Mouse (Mus musculus): Measurements from ENCODE around the gene Pi16. TPM values are rescaled to one million over a fixed set of nuclear protein-coding genes. Genes with fewer than 3 reads are reported as not detected.

Gene Pi16
- polyA plus RNA-seq, 1 experiment from 2014 or later: 0.32 TPM

DNA sequence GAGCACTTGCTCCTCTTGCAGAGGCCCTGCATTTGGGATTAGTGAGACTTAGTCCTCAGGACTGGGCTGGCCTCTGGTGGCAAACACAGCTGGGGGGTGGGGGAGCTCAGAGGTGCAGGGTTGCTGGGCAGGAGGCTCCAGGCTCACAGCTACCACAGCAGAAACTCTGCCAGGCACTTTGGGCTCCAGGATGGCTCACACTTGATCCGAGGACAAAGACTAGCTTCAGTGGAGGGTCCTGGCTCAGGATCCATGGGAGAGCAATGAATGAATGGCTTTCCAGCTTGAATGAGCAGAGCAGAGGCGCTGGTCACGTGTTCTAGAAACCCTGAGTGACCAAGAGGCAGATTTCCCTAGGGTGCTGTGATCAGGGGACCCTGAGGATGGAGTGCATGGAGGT lies 41.4 kb downstream of the Pi16 start:
- no peak for ATAC-seq (replicated peaks; ENCODE audit: insufficient number of reproducible peaks, low FRiP score, low TSS enrichment, low read depth)
- Histone ChIP-seq H3K27ac (replicated peaks; ENCODE audit: low read depth, low read length) (no peak overlapping the region), H3K4me2 (ENCODE audit: low read depth, low read length) (no peak overlapping the region), H3K4me3 (ENCODE audit: low read depth, low read length) (no peak overlapping the region), H3K9me3 (replicated peaks; ENCODE audit: control insufficient read depth, low read length) (no peaks in the 10 kb centered on the region), H3K36me3 (replicated peaks; ENCODE audit: control insufficient read depth, insufficient read depth, low read depth, low read length) (no peaks in the 10 kb centered on the region), H3K27me3 (ENCODE audit: control insufficient read depth, insufficient read depth, low read length) (no peaks in the 10 kb centered on the region), H3K4me1 (ENCODE audit: control insufficient read depth, insufficient read depth, low read length) (peaks cover 8% of the 10 kb centered on the region), H3K9ac (replicated peaks; ENCODE audit: low read length) (no peak overlapping the region)
- no peak for DNase-seq (ENCODE audit: low spot score)
- 50% methylated on average over 3 of the region's 3 CpGs for WGBS

DNA sequence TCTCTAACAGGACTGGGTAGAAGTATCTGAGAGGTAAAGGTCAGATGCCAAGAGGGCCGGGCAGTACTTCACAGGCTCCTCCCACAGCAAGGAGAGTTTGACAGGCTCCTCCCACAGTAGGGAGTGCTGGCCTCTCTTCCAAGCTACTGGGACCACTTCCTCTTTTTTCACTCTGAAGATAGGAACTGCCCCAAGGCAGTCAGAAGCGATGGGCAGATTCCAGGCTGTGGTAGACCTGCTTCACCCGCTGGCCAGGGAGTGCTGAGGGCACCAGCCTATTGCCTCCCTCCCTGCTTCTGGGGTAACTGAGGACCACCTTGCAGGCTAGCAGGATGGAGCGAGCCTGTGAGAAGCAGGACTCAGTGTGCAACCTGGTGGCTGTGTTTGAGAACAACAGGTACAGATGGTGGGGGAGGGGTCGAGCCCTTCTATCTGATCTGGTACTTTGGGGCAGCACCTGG lies 43.3 kb downstream of the Pi16 start, which contains the start of gene Fgd2:
Gene Fgd2 (plus strand): TSS at position 154 of the 461 bp plus-strand sequence.
- DNase-seq (ENCODE audit: low spot score): no peak

DNA sequence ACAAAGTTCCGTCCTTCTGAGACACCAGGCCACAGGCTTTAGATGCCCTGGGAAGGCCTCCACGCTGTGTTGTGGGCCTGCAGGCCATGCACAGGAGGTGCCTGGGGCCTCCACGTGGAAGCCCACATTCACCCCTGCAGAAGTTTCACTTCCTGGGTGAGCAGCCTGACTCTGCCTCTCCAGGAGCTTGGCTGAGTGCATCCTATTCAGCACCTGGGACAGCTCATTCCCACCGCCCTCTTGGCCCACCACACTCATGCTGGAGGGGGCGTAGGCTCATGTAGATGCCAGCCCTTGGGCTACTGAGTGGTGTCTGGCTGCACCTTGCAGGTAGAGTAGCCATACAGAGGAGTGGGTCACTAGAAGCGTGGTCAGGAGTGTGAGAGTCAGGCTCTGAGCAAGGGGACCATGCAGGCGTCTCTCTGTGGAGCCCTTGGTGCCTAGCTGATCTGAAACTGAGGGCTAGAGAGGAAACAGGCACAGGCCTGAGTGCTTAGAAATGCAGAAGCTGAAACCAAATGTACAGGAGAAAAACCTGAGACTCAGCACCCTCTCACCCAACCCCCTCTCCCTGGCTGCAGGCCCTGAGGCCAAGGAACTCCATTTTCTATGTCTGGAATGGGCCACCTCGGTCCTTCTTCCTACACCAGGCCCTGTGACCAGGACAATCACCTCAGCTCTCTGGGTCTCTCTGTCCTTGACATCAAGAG lies 44.7 kb downstream of the Pi16 start:
- H3K4me3 ChIP-seq (ENCODE audit: low read depth, low read length): no peak overlapping the region
- no peaks in the 10 kb centered on the region for H3K36me3 ChIP-seq (replicated peaks; ENCODE audit: control insufficient read depth, insufficient read depth, low read depth, low read length)
- no peak overlapping the region for H3K4me2 ChIP-seq (ENCODE audit: low read depth, low read length)
- H3K9me3 ChIP-seq (replicated peaks; ENCODE audit: control insufficient read depth, low read length): no peaks in the 10 kb centered on the region
- no peaks in the 10 kb centered on the region for H3K27me3 ChIP-seq (ENCODE audit: control insufficient read depth, insufficient read depth, low read length)
- ATAC-seq (replicated peaks; ENCODE audit: insufficient number of reproducible peaks, low FRiP score, low TSS enrichment, low read depth) (no peak), DNase-seq (ENCODE audit: low spot score) (peak; percentile 63)
- H3K9ac ChIP-seq (replicated peaks; ENCODE audit: low read length): no peak overlapping the region
- H3K4me1 ChIP-seq (ENCODE audit: control insufficient read depth, insufficient read depth, low read length): no peaks in the 10 kb centered on the region
- no peak overlapping the region for H3K27ac ChIP-seq (replicated peaks; ENCODE audit: low read depth, low read length)
- WGBS: 60% methylated on average over 8 of the region's 8 CpGs

More for the DNA sequence above, 43.3 kb downstream of the Pi16 start, which contains the start of gene Fgd2:
- no peak within 1 kb of the TSS for H3K4me2 ChIP-seq (ENCODE audit: low read depth, low read length)
- H3K27me3 ChIP-seq (ENCODE audit: control insufficient read depth, insufficient read depth, low read length): no peaks in the 10 kb centered on the region
- H3K27ac ChIP-seq (replicated peaks; ENCODE audit: low read depth, low read length): no peak within 1 kb of the TSS
- ATAC-seq (replicated peaks; ENCODE audit: insufficient number of reproducible peaks, low FRiP score, low TSS enrichment, low read depth): no peak
- WGBS: 12% methylated on average over 5 of the region's 5 CpGs
- no peaks in the 10 kb centered on the region for H3K36me3 ChIP-seq (replicated peaks; ENCODE audit: control insufficient read depth, insufficient read depth, low read depth, low read length)
- H3K9me3 ChIP-seq (replicated peaks; ENCODE audit: control insufficient read depth, low read length): no peaks in the 10 kb centered on the region
- H3K4me1 ChIP-seq (ENCODE audit: control insufficient read depth, insufficient read depth, low read length): peaks cover 8% of the 10 kb centered on the region
- H3K4me3 ChIP-seq (ENCODE audit: low read depth, low read length): no peak within 1 kb of the TSS
- H3K9ac ChIP-seq (replicated peaks; ENCODE audit: low read length): no peak within 1 kb of the TSS

DNA sequence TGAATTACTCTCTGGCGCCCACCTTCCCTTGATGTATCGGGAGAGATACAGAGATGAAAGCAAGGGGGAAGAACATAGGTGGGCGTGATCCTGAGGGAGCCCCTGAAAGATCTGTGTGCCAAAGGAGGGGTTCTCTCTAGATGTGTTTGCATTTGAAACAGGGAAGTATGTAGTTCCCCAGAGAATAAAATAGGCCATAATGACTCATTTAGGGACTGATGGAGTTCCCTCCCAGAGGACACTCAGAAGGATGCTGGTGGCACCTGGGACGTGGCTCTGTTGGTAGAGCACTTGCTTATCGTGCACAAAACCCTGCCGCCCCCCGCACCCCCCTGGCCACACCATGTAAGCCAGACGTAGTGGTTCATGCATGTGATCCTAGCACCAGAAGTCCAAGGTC lies 45.6 kb downstream of the Pi16 start:
- H3K36me3 ChIP-seq (replicated peaks; ENCODE audit: control insufficient read depth, insufficient read depth, low read depth, low read length): no peaks in the 10 kb centered on the region
- H3K4me2 ChIP-seq (ENCODE audit: low read depth, low read length): no peak overlapping the region
- 84% methylated on average over 8 of the region's 8 CpGs for WGBS
- no peak overlapping the region for H3K4me3 ChIP-seq (ENCODE audit: low read depth, low read length)
- DNase-seq (ENCODE audit: low spot score) (no peak), ATAC-seq (replicated peaks; ENCODE audit: insufficient number of reproducible peaks, low FRiP score, low TSS enrichment, low read depth) (no peak)
- H3K9me3 ChIP-seq (replicated peaks; ENCODE audit: control insufficient read depth, low read length): no peaks in the 10 kb centered on the region
- no peak overlapping the region for H3K9ac ChIP-seq (replicated peaks; ENCODE audit: low read length)
- H3K27me3 ChIP-seq (ENCODE audit: control insufficient read depth, insufficient read depth, low read length): no peaks in the 10 kb centered on the region
- no peaks in the 10 kb centered on the region for H3K4me1 ChIP-seq (ENCODE audit: control insufficient read depth, insufficient read depth, low read length)
- H3K27ac ChIP-seq (replicated peaks; ENCODE audit: low read depth, low read length): no peak overlapping the region

DNA sequence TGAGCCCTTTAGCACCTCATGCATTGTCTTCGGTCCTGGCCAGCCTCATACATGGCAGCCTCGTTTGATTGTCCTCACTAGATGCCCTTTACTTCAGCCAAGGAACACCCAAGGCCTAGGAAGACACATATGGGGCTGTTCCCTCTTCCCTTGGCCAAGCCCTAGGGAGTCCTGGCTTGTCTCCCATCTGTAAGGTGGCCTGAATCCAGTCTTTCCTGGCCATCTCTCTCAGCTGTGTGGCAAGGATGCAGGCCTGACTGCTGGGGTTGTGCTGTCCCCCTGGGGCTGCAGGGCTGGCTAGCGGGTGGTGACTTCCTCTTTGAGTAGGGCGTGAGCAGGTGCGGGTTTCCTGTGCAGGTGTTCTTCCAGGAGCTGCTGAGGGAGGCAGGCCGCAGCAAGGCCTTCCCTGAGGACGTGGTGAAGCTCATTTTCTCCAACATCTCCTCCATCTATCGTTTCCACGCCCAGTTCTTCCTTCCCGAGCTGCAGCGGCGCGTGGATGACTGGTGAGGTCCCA lies 47.7 kb downstream of the Pi16 start:
- ATAC-seq (replicated peaks; ENCODE audit: insufficient number of reproducible peaks, low FRiP score, low TSS enrichment, low read depth): no peak
- Histone ChIP-seq H3K27me3 (ENCODE audit: control insufficient read depth, insufficient read depth, low read length) (no peaks in the 10 kb centered on the region), H3K4me3 (ENCODE audit: low read depth, low read length) (no peak overlapping the region), H3K9ac (replicated peaks; ENCODE audit: low read length) (no peak overlapping the region), H3K4me2 (ENCODE audit: low read depth, low read length) (no peak overlapping the region), H3K36me3 (replicated peaks; ENCODE audit: control insufficient read depth, insufficient read depth, low read depth, low read length) (no peaks in the 10 kb centered on the region), H3K4me1 (ENCODE audit: control insufficient read depth, insufficient read depth, low read length) (no peaks in the 10 kb centered on the region; the same call in 1 of the 2 replicates), H3K9me3 (replicated peaks; ENCODE audit: control insufficient read depth, low read length) (no peaks in the 10 kb centered on the region), H3K27ac (replicated peaks; ENCODE audit: low read depth, low read length) (no peak overlapping the region)
- DNase-seq (ENCODE audit: low spot score): no peak
- 83% methylated on average over 13 of the region's 13 CpGs for WGBS

DNA sequence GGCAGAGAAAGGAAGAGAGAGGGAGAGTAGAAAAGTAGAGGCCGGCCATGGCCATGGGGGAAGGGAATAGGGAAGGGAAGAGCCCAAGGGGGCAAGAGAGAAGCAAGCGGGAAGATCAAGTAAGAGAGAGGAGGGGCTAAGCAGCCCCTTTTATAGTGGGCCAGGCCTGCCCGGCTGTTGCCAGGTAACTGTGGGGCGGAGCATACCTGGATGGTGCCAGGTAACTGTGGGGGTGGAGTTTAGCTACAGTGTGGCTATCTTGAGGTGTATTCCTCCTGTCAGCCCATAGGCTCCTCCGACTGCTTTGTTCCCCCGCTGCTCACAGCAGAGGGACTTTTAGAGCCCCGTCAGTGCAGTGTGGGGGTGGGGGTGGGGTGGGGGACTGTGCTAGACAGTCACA lies 51.2 kb downstream of the Pi16 start:
- H3K4me1 ChIP-seq (ENCODE audit: control insufficient read depth, insufficient read depth, low read length): no peaks in the 10 kb centered on the region; the same call in 1 of the 2 replicates
- no peaks in the 10 kb centered on the region for H3K9me3 ChIP-seq (replicated peaks; ENCODE audit: control insufficient read depth, low read length)
- H3K27ac ChIP-seq (replicated peaks; ENCODE audit: low read depth, low read length): no peak overlapping the region
- H3K4me3 ChIP-seq (ENCODE audit: low read depth, low read length): no peak overlapping the region
- H3K27me3 ChIP-seq (ENCODE audit: control insufficient read depth, insufficient read depth, low read length): no peaks in the 10 kb centered on the region
- peak overlapping the region; percentile 13 for H3K4me2 ChIP-seq (ENCODE audit: low read depth, low read length)
- peak overlapping the region; percentile 18; the same call in 1 of the 2 replicates for H3K9ac ChIP-seq (replicated peaks; ENCODE audit: low read length)
- ATAC-seq (replicated peaks; ENCODE audit: insufficient number of reproducible peaks, low FRiP score, low TSS enrichment, low read depth) (no peak), DNase-seq (ENCODE audit: low spot score) (peak; percentile 41)
- no peaks in the 10 kb centered on the region for H3K36me3 ChIP-seq (replicated peaks; ENCODE audit: control insufficient read depth, insufficient read depth, low read depth, low read length)
- WGBS: 7% methylated on average over 7 of the region's 7 CpGs

DNA sequence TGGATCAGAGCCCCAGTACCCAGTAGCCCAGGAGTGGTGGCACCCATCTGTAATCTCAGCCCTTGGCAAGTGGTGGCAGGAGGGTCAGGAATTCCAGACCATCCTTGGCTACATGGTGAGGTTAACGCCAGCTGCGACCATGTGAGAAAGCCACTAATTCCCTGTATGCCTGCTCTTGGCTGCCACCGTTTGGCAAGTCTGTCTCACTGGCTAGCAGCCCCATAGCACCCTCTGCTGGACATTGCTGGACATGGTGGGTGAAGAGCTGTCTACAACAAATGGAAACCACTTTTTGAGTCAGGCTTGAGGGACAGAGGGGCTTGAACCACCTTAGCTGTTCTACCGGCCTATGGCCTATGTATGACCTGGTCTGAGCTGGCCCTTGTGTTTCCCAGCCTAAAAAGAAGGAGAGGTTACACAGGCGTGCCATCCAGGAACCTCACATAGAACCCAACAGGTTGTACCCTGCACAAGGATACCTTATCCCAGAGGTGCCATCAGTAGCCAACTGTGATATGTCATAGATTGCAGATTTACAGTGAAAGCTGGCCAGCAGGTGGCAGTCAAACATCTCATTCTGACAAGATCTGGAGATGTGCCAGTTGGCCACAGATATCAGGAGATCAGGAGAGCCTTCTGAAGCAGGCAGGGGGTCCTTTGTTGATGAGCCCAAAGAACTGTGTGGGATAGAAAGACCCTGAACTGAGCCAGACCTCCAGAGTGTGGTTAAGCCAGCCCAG lies 53.7 kb downstream of the Pi16 start:
- Histone ChIP-seq H3K4me1 (ENCODE audit: control insufficient read depth, insufficient read depth, low read length) (no peaks in the 10 kb centered on the region; the same call in 1 of the 2 replicates), H3K9me3 (replicated peaks; ENCODE audit: control insufficient read depth, low read length) (no peaks in the 10 kb centered on the region), H3K27ac (replicated peaks; ENCODE audit: low read depth, low read length) (no peak overlapping the region), H3K27me3 (ENCODE audit: control insufficient read depth, insufficient read depth, low read length) (no peaks in the 10 kb centered on the region), H3K4me2 (ENCODE audit: low read depth, low read length) (no peak overlapping the region), H3K4me3 (ENCODE audit: low read depth, low read length) (no peak overlapping the region), H3K9ac (replicated peaks; ENCODE audit: low read length) (no peak overlapping the region), H3K36me3 (replicated peaks; ENCODE audit: control insufficient read depth, insufficient read depth, low read depth, low read length) (no peaks in the 10 kb centered on the region)
- DNase-seq (ENCODE audit: low spot score): peak; percentile 94
- WGBS: 7% methylated on average over 5 of the region's 5 CpGs
- ATAC-seq (replicated peaks; ENCODE audit: insufficient number of reproducible peaks, low FRiP score, low TSS enrichment, low read depth): peak; percentile 25; the same call in 1 of the 2 replicates

DNA sequence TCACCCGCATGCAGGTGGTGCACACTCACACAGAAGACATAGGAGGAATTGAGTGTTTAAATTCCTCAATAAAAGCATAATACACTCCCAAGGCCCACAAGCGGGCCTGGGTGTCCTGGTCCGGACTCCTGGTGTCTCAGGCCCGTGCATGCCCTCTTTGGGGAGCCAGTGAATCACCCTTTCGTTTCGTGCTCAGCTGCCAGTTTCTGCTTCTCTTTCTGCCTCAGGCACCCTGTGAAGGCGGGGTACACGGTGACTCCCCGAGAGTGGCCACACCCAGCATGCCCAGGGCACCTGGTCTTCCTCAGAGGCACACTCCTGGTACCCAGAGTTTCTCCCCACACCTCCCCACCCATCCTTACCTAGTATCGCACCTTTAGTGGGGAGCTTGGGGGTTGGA lies 58.4 kb downstream of the Pi16 start:
- H3K9me3 ChIP-seq (replicated peaks; ENCODE audit: control insufficient read depth, low read length): no peaks in the 10 kb centered on the region
- no peak overlapping the region for H3K9ac ChIP-seq (replicated peaks; ENCODE audit: low read length)
- no peak overlapping the region for H3K4me2 ChIP-seq (ENCODE audit: low read depth, low read length)
- DNase-seq (ENCODE audit: low spot score) (no peak), ATAC-seq (replicated peaks; ENCODE audit: insufficient number of reproducible peaks, low FRiP score, low TSS enrichment, low read depth) (no peak)
- no peaks in the 10 kb centered on the region for H3K36me3 ChIP-seq (replicated peaks; ENCODE audit: control insufficient read depth, insufficient read depth, low read depth, low read length)
- no peak overlapping the region for H3K4me3 ChIP-seq (ENCODE audit: low read depth, low read length)
- H3K4me1 ChIP-seq (ENCODE audit: control insufficient read depth, insufficient read depth, low read length): no peaks in the 10 kb centered on the region
- WGBS: 82% methylated on average over 10 of the region's 10 CpGs
- no peaks in the 10 kb centered on the region for H3K27me3 ChIP-seq (ENCODE audit: control insufficient read depth, insufficient read depth, low read length)
- no peak overlapping the region for H3K27ac ChIP-seq (replicated peaks; ENCODE audit: low read depth, low read length)
